Mouse (Mus musculus): Measurements from ENCODE around the gene Rab19. TPM values are rescaled to one million over a fixed set of nuclear protein-coding genes. Genes with fewer than 3 reads are reported as not detected.
A peak's percentile ranks its signal among the peaks of the same experiment; 100 is the strongest.
"Not testable (repeated sequence)": the region's sequence is repeated elsewhere in the genome, so short reads cannot be mapped to it uniquely, and the experiment has no call there.

Gene Rab19
- polyA plus RNA-seq, 1 experiment from 2014 or later, result 0.30 TPM

DNA sequence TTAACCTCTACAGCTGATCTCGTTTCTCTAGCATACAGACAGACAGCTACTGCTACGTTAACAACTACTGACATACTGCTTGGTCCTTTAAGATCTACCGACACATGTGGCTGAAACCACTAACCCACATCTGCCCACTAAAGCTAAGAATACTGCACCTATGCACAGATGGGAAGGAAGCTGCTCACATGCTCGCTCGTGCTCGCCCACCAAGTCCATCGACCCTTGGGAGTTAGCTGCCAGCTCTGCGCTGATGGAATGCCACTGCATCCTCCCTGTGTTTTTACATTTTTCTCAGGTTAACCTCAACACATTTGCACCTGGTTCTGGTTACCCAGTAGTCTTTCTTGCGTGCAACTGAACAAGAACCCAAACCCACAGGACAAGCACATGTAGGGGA lies 17.4 kb downstream of the Rab19 start:
- Histone ChIP-seq H3K27ac (ENCODE audit: low read depth, low read length) (no peak overlapping the region), H3K4me2 (no peak overlapping the region), H3K36me3 (ENCODE audit: control insufficient read depth, insufficient read depth, low read length) (no peaks in the 10 kb centered on the region), H3K4me1 (ENCODE audit: control insufficient read depth, insufficient read depth, low read length) (no peaks in the 10 kb centered on the region), H3K9ac (ENCODE audit: low read length) (no peak overlapping the region), H3K27me3 (ENCODE audit: control insufficient read depth, insufficient read depth, low read length) (no peaks in the 10 kb centered on the region), H3K4me3 (ENCODE audit: low read depth, low read length) (no peak overlapping the region), H3K9me3 (ENCODE audit: control insufficient read depth, low read length) (no peaks in the 10 kb centered on the region)
- DNase-seq (ENCODE audit: low spot score, missing footprints), result no peak
- WGBS, result 92% methylated on average over 9 of the region's 9 CpGs
- no peak for ATAC-seq (ENCODE audit: low FRiP score)

DNA sequence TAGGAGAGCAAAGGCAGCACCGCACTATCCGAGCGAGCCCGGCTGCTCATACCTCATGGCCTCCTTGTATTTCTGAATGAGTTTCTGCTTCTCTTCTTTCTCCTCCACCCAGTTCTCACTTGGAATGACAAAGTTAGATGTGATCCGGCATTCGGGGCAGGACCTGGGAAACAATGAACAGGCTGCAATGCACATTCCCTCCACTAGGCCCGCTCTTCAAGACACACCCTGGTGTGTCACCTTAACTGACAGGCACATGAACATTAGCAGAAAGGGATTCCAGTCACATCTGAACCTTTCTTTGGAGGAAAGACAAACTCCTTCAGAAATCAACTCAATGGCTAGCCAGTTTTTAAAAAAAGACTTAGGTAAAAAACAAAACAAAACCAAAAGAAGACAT lies 19.4 kb downstream of the Rab19 start:
- no peaks in the 10 kb centered on the region for H3K4me1 ChIP-seq (ENCODE audit: control insufficient read depth, insufficient read depth, low read length)
- H3K9me3 ChIP-seq (ENCODE audit: control insufficient read depth, low read length), result no peaks in the 10 kb centered on the region
- no peak overlapping the region for H3K27ac ChIP-seq (ENCODE audit: low read depth, low read length)
- H3K4me2 ChIP-seq, result no peak overlapping the region
- no peaks in the 10 kb centered on the region for H3K27me3 ChIP-seq (ENCODE audit: control insufficient read depth, insufficient read depth, low read length)
- ATAC-seq (ENCODE audit: low FRiP score) (no peak), DNase-seq (ENCODE audit: low spot score, missing footprints) (peak; percentile 94)
- H3K9ac ChIP-seq (ENCODE audit: low read length), result no peak overlapping the region
- WGBS, result 67% methylated on average over 7 of the region's 7 CpGs
- no peak overlapping the region for H3K4me3 ChIP-seq (ENCODE audit: low read depth, low read length)
- peaks cover 8% of the 10 kb centered on the region for H3K36me3 ChIP-seq (ENCODE audit: control insufficient read depth, insufficient read depth, low read length)

DNA sequence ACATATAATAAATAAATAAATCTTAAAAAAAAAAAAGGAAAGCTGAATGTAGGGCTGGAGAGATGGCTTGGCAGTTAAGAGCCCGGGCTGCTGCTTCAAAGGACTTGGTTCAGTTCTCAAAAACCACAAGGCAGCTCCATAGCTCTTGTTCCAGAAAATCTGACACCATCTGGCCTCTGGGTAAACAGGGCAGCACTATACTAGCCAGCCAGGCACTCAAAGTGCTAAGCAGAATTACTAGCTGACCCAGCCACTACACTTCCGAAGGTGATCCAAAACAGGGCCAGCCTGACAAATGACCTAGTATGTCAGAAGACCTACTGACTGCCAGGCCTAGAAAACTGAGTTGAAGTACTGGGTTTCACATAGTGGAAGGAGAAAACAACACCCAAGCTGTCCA lies 22.2 kb downstream of the Rab19 start:
- Histone ChIP-seq H3K9me3 (ENCODE audit: control insufficient read depth, low read length) (no peaks in the 10 kb centered on the region), H3K27ac (ENCODE audit: low read depth, low read length) (no peak overlapping the region), H3K4me3 (ENCODE audit: low read depth, low read length) (no peak overlapping the region), H3K4me2 (no peak overlapping the region), H3K36me3 (ENCODE audit: control insufficient read depth, insufficient read depth, low read length) (peaks cover 9% of the 10 kb centered on the region), H3K27me3 (ENCODE audit: control insufficient read depth, insufficient read depth, low read length) (no peaks in the 10 kb centered on the region), H3K9ac (ENCODE audit: low read length) (no peak overlapping the region), H3K4me1 (ENCODE audit: control insufficient read depth, insufficient read depth, low read length) (no peaks in the 10 kb centered on the region)
- whole genome bisulfite sequencing, result 98% methylated on average over 2 of the region's 2 CpGs
- DNase-seq (ENCODE audit: low spot score, missing footprints) (no peak), ATAC-seq (ENCODE audit: low FRiP score) (no peak)

DNA sequence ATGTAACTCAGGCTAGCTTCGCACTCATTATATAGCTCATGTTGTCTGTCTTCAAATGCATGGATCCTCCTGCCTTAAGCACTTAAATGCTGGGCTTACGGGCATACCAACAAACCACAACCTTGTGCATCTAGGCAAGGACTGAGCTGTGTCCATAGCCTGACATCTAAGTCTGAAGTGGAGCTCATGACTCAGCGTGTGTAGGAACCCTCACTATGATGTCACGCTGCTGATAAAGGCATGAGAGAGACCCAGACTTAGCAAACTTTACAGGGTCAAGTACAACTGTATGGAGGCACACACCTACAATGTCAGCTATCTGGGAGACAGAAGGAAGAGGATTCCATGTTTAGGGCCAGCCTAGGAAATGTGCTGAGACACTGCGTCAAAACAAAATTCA lies 25.5 kb downstream of the Rab19 start:
- H3K36me3 ChIP-seq (ENCODE audit: control insufficient read depth, insufficient read depth, low read length), result peaks cover 9% of the 10 kb centered on the region

DNA sequence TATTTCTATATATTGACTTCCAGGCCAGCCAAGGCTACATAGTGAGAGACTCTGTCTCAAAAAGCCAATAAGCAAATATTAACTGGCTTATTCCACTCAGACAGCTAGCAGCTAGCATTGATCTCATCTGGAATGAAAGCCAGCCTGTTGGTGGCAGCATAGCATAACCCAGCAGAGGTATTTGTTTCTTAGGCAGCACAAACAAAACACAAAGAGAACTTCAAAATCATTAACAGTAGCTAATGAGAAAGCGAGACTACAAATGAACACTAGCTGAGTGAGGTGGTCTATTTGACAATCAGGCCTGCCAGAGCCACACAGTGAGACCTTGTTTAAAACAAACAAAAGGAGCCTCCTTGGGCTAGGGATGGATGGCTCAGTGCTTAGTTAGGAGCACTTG lies 33.1 kb downstream of the Rab19 start:
- H3K4me1 ChIP-seq (ENCODE audit: control insufficient read depth, insufficient read depth, low read length), result 0 out of 2 replicates have a peak, but pooled peaks cover 4% of the 10 kb centered on the region
- no peak overlapping the region for H3K27ac ChIP-seq (ENCODE audit: low read depth, low read length)
- DNase-seq (ENCODE audit: low spot score, missing footprints), result no peak
- H3K4me2 ChIP-seq, result no peak overlapping the region
- H3K9ac ChIP-seq (ENCODE audit: low read length), result no peak overlapping the region
- no peak for ATAC-seq (ENCODE audit: low FRiP score)
- H3K9me3 ChIP-seq (ENCODE audit: control insufficient read depth, low read length), result no peaks in the 10 kb centered on the region
- H3K27me3 ChIP-seq (ENCODE audit: control insufficient read depth, insufficient read depth, low read length), result no peaks in the 10 kb centered on the region
- WGBS, result 95% methylated on average over 1 of the region's 1 CpGs
- no peaks in the 10 kb centered on the region for H3K36me3 ChIP-seq (ENCODE audit: control insufficient read depth, insufficient read depth, low read length)
- no peak overlapping the region for H3K4me3 ChIP-seq (ENCODE audit: low read depth, low read length)

More for the DNA sequence above, 25.5 kb downstream of the Rab19 start:
- H3K4me2 ChIP-seq, result no peak overlapping the region
- DNase-seq (ENCODE audit: low spot score, missing footprints) (no peak), ATAC-seq (ENCODE audit: low FRiP score) (no peak)
- no peak overlapping the region for H3K27ac ChIP-seq (ENCODE audit: low read depth, low read length)
- H3K9me3 ChIP-seq (ENCODE audit: control insufficient read depth, low read length), result no peaks in the 10 kb centered on the region
- no peak overlapping the region for H3K4me3 ChIP-seq (ENCODE audit: low read depth, low read length)
- H3K4me1 ChIP-seq (ENCODE audit: control insufficient read depth, insufficient read depth, low read length), result no peaks in the 10 kb centered on the region
- H3K9ac ChIP-seq (ENCODE audit: low read length), result no peak overlapping the region
- no peaks in the 10 kb centered on the region for H3K27me3 ChIP-seq (ENCODE audit: control insufficient read depth, insufficient read depth, low read length)
- WGBS, result 96% methylated on average over 5 of the region's 5 CpGs

DNA sequence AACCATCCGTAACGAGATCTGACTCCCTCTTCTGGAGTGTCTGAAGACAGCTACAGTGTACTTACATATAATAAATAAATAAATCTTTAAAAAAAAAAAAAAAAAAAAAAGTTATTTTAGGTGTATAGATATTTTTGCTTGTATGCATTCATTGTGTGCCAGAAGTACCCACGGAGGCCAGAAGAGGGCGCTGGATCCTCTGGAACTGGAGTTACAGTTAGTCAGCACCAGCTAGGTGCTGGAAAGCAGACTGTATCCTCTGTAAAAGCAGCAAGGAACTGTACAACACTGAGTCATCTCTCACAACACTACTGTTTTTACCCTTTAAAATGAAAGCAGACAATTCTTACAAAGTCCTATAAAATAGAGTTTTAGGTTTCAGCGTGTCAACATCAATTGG lies 34.8 kb downstream of the Rab19 start:
- Histone ChIP-seq H3K4me1 (ENCODE audit: control insufficient read depth, insufficient read depth, low read length) (0 out of 2 replicates have a peak, but pooled peaks cover 4% of the 10 kb centered on the region), H3K27ac (ENCODE audit: low read depth, low read length) (no peak overlapping the region), H3K4me2 (no peak overlapping the region), H3K27me3 (ENCODE audit: control insufficient read depth, insufficient read depth, low read length) (no peaks in the 10 kb centered on the region), H3K4me3 (ENCODE audit: low read depth, low read length) (no peak overlapping the region), H3K9ac (ENCODE audit: low read length) (no peak overlapping the region), H3K9me3 (ENCODE audit: control insufficient read depth, low read length) (no peaks in the 10 kb centered on the region), H3K36me3 (ENCODE audit: control insufficient read depth, insufficient read depth, low read length) (no peaks in the 10 kb centered on the region)
- DNase-seq (ENCODE audit: low spot score, missing footprints) (peak; percentile 90), ATAC-seq (ENCODE audit: low FRiP score) (no peak)
- WGBS, result 47% methylated on average over 3 of the region's 5 CpGs

DNA sequence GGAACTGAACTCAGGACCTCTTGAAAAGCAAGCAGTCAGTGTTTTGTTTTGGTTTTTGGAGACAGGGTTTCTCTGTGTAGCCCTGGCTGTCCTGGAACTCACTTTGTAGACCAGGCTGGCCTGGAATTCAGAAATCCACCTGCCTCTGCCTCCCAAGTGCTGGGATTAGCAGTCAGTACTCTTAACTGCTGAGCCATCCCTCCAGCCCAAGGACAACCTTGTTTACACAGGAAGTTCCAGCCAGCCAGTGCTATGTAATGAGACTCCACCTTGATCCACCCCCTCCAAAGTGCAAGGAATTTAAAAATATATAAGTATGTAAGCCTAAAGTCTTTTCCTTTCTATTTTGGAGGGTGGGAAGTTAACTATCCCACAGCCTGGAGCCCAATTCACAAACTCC lies 35.7 kb downstream of the Rab19 start:
- not testable (repeated sequence) for H3K4me1 ChIP-seq (ENCODE audit: control insufficient read depth, insufficient read depth, low read length); H3K9ac ChIP-seq (ENCODE audit: low read length); H3K27me3 ChIP-seq (ENCODE audit: control insufficient read depth, insufficient read depth, low read length); ATAC-seq (ENCODE audit: low FRiP score); H3K27ac ChIP-seq (ENCODE audit: low read depth, low read length); H3K4me2 ChIP-seq; DNase-seq (ENCODE audit: low spot score, missing footprints); H3K9me3 ChIP-seq (ENCODE audit: control insufficient read depth, low read length); H3K36me3 ChIP-seq (ENCODE audit: control insufficient read depth, insufficient read depth, low read length); H3K4me3 ChIP-seq (ENCODE audit: low read depth, low read length)

DNA sequence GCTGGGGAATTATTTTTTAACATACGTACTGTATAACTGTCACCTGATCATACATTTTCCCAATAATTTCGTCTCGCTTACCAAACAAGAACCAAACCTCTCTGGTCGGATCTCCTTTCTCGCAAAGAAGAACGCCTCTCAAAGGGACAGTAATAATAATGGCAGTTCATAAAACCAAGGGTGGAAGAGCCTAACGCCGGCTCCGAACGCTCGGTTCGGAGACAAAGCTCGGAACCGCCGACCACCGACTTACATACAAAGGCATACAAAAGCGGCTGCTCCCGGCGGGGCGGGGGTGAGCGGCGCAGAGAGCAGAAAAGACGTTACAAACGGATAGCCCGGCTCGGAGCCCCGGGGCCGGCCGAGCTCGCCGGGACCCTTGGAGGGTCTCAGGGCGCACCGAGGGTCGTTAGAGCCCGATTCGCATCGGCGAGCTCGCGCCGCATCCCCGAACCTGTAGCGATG lies 38.4 kb downstream of the Rab19 start:
- peak overlapping the region; percentile 63 for H3K4me2 ChIP-seq
- 0 out of 2 replicates have a peak, but pooled peaks cover 4% of the 10 kb centered on the region for H3K4me1 ChIP-seq (ENCODE audit: control insufficient read depth, insufficient read depth, low read length)
- H3K9me3 ChIP-seq (ENCODE audit: control insufficient read depth, low read length), result no peaks in the 10 kb centered on the region
- H3K4me3 ChIP-seq (ENCODE audit: low read depth, low read length), result peak overlapping the region; percentile 95
- ATAC-seq (ENCODE audit: low FRiP score), result no peak
- WGBS, result under 1% methylated on average over 43 of the region's 43 CpGs
- peak overlapping the region; percentile 90 for H3K9ac ChIP-seq (ENCODE audit: low read length)
- H3K27ac ChIP-seq (ENCODE audit: low read depth, low read length), result peak overlapping the region; percentile 88
- no peaks in the 10 kb centered on the region for H3K36me3 ChIP-seq (ENCODE audit: control insufficient read depth, insufficient read depth, low read length)
- no peaks in the 10 kb centered on the region for H3K27me3 ChIP-seq (ENCODE audit: control insufficient read depth, insufficient read depth, low read length)
- DNase-seq (ENCODE audit: low spot score, missing footprints), result peak; percentile 96

DNA sequence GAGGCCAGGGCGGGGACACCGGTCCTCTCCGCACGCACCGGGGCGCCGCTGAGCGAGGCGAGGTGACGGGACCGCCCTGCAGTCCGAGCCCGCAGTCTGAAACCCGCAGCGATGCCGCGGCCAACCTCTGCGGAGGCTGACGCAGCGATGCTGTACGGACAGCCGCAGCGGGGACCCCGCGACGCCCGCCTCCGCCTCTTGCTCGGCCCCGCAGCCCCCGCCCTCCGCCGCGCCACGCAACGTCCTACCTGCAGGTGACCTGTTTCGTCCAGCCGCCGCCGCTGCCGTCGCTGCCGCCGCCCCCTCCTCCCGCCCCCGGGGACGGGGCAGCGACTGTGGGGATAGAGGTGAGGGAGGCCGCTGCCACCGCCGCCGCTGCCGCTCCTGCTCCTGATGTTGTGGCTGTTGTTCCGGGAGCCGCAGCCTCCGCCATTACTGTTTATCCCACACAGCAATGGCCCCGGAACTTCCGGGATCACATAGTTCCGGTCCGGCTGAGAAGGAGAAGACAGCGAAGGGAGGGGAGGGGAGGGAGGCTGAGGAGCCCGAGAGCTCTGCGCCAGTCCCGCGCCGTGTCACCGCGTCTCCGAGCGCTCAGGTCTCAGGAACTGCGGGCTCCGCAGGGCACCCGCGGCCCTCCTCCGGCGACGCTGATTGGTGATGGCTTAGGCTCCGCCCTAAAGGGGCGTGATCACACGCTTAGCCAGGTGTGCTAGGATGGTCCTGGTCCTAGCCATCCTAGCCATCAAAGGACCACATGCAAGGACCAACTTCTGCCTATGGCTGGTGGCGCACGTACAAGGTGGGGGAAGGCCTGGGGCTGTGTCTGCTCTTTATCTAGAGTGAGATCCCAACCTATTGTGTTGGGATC lies 39.1 kb downstream of the Rab19 start, which contains the start of gene Mkrn1:
Gene Mkrn1 (minus strand): TSS at position 612 of the 871 bp plus-strand sequence.
- Histone ChIP-seq H3K36me3 (ENCODE audit: control insufficient read depth, insufficient read depth, low read length) (no peaks in the 10 kb centered on the region), H3K9me3 (ENCODE audit: control insufficient read depth, low read length) (no peaks in the 10 kb centered on the region), H3K4me1 (ENCODE audit: control insufficient read depth, insufficient read depth, low read length) (0 out of 2 replicates have a peak, but pooled peaks cover 4% of the 10 kb centered on the region), H3K4me2 (peak within 1 kb of the TSS; percentile 63), H3K4me3 (ENCODE audit: low read depth, low read length) (peak within 1 kb of the TSS; percentile 95), H3K27ac (ENCODE audit: low read depth, low read length) (peak within 1 kb of the TSS; percentile 88), H3K9ac (ENCODE audit: low read length) (peak within 1 kb of the TSS; percentile 90), H3K27me3 (ENCODE audit: control insufficient read depth, insufficient read depth, low read length) (no peaks in the 10 kb centered on the region)
- DNase-seq (ENCODE audit: low spot score, missing footprints), result peak; percentile 97
- under 1% methylated on average over 74 of the region's 82 CpGs for WGBS
- ATAC-seq (ENCODE audit: low FRiP score), result peak; percentile 95

All from midbrain, embryonic 11.5 days (tissue).